Mouse (Mus musculus) heart, adult 18-20 months (tissue): Measurements from ENCODE around the gene Dmrtc2. TPM values are rescaled to one million over a fixed set of nuclear protein-coding genes. Genes with fewer than 3 reads are reported as not detected.

Source experiments
- DNase-seq, 2 experiments: peaks; one replicate each; pipeline ENCODE4 v3.0.0; 2021 to 2022; ENCODE audit warnings: mixed read lengths in 1 of 2
- total RNA-seq, 2 experiments: library from RNA; stranded (reverse); gene quantifications; 2 replicates each; pipeline ENCODE4 v1.2.3; 2021

Gene Dmrtc2
- total RNA-seq, 2 experiments from 2014 or later: not detected

DNA sequence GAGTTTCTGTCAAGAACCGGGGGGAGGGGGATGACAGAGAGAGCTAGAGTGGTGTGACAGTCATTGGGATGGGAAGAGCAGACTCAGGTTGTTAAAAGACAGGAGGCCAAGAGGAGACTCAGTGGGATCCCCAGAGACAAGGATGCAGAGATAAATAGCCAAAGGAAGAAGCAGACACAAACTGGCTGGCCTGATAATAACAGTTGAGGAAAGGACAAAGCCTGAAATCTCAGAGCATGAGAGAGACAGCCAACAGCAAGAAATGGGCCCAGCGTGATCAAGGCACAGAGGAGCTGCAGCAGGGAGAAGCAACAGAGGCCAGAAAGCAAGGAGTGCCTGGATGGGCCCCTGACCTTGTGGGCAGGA, 32.4 kb downstream of the Dmrtc2 start:
- no peak for DNase-seq

DNA sequence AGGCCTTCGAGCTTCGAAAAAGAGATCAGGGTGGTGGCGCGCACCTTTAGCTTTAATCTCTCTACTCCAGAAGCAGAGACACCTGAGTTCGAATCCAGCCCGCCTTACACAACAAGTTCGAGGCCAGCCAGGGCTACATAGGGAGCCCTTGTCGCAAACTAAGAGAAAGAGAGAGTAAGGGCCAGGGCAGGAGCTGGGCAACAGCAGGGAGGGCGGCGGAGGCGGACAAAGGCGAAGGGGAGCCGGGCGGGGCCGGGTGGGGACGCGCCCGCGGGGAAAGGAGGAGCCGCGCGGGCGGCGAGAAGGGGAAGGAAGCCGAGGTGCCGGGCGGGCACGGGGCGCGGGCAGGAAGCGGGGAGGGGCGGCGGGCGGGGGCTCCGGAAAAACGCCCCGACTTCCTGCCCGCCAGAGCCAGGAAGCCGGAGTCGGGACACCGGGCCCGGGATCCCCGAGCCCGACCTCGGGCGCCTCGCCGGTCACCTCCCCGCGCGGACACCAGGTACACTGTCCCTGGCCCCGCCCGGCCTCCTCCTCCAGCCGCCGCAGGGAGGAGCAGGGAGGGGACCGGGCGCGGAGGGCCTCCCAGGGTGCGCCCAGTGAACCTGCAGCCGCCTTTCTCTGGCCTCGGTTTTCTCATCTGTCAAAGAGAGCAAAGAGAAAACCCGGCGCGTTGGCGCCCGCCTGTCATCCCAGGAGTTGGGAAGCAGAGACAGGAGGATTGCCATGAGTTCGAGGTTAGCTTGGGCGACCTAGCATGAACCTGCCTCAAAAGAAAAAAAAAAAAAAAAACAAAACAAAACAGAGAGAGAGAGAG, 33.0 kb downstream of the Dmrtc2 start, which contains the start of gene Arhgef1:
Arhgef1 (plus strand) TSS at position 283 of the 814 bp plus-strand sequence.
- DNase-seq: peak; percentile 75 to 84

GRCm38 (mm10) chr7:24903444-24903825, 33.6 kb downstream of the Dmrtc2 start:
- no peak for DNase-seq

DNA sequence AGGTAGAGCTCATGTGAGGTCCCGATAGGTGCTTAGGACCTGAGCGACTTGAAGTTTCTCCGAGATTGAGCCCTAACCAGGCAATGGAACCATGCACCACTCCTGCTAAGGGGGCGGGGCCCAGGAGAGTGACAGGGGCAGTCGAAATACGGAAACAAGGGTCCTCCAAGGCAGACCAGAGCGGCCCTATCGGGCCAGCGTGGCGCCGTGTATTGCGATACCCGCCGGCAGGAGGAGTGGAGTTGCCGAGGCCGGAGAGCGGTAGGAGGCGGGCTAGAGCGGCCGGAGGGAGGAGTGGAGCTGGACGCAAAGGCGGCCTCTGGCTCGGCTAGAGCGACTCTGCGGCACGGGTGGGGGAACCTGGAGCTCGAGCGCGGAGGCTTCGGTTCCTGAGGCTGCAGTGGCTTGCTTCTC, 34.2 kb downstream of the Dmrtc2 start:
- peak; percentile 97 to 99 for DNase-seq

DNA sequence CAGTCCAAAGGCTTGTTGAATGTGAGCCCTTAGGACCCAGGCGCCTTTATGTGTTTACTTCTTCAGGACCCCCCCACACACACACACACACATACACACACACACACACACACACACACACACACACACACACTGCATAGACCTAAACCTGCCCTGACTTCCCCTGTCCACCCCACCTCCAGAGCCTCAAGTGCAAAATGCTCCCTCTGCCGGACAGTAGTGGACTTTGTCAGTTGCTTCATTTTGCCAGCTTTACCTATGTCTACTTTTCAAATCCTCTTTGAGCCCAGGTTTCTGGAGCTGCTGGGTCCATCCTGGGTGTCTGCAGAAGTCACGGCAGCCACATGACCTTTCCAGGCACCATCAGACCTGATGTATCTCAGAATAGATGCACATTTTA, 35.1 kb downstream of the Dmrtc2 start:
- DNase-seq: peak; percentile 59 to 71

DNA sequence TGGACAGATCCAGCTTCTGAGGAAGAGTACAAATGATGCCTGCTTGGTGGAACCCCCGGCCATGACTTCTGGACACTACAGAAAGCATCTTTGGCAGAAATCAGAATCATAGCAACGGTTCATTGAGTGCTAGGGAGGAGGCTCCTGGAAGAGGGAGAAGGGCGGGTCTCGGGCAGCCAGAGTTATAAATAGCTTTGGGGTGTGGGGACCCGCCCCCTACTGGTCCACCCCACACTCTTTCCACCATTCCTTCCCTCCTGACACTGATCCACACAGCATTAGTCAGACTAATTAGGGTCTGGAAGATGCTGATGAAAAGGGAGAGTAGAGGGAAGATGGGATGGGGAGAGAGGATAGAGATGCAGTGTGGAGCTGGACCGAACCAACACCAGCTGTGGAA, 36.7 kb downstream of the Dmrtc2 start:
- no peak for DNase-seq

GRCm38 (mm10) chr7:24907211-24907748, 37.4 kb downstream of the Dmrtc2 start:
- DNase-seq: peak in 1 of 2 experiments; percentile 21

DNA sequence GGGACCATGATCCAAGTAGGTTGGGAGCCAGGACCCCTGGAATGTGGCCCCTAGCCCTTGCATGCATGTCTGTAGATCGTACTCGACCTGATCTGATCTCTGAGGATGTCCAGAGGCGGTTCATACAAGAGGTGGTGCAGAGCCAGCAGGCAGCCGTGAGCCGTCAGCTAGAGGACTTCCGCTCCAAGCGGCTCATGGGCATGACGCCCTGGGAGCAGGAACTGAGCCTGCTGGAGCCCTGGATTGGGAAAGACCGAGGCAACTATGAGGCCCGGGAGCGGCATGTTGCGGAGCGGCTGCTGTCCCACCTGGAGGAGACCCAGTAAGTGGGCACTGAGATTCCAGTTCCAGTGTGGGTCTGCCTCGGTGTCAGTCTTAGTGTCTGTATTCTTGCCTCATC, 42.6 kb downstream of the Dmrtc2 start:
- peak in 1 of 2 experiments; percentile 21 for DNase-seq

DNA sequence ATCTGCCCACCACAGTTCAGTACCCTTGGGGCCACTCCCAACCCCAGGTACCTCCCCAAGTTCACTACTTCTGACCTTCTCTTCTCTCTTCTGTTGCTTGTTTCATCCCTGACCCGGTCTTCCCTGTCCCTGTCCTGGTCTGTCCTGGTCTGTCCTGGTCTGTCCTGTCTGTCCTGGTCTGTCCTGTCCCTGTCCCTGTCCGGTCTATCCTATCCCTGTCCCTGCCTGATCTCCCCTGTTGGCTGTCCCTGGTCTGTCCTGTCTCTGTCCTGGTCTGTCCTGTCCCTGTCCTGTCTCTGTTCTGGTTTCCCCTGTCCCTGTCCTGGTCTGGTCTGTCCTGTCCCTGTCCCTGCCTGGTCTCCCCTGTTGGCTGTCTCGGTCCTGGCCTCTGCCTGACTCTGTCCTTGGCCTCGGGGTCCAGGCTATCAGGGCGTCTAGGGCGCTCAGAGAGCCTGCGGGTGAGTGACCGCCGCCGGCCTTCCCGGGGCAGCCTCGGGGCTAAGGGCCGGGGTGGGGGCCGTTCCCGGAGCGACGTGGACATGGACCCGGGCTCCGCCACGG, 49.0 kb downstream of the Dmrtc2 start:
- no peak for DNase-seq

DNA sequence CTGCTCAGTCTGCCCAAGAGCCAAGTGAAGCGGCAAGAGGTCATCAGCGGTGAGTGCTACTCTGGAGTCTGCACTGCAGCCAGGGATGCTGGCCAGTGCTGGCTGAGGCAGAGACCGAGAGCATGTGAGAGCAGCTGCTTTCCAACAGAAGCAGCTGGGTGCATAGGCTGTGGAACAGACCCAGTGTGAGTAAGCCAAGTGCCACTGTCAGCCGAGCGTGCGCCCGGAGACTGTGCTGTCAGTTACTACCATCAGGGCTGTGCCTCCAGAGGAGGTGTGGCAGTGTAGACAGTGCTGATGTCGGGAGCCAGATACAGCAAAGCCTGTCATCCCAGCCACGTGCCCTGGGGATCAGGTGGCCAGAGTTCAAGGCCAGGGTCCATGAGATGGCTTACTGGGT, 49.9 kb downstream of the Dmrtc2 start:
- DNase-seq: peak; percentile 73 to 87

Other genes starting within 250 kb of the Dmrtc2 start
- not detected for gene Lypd3, start 233.5 kb upstream of the Dmrtc2 start, total RNA-seq
- not detected for gene Tex101, start 193.4 kb upstream of the Dmrtc2 start, total RNA-seq
- gene BC049730, start 160.8 kb upstream of the Dmrtc2 start, total RNA-seq: not detected
- not detected for gene Gm4763, start 143.1 kb upstream of the Dmrtc2 start, total RNA-seq
- gene Cd177, start 109.7 kb upstream of the Dmrtc2 start, total RNA-seq: 1 to 10 TPM in 1 of 2 experiments, under 1 TPM in 1; 0.17 to 1.8 TPM
- gene Ceacam10, start 92.9 kb upstream of the Dmrtc2 start, total RNA-seq: not detected
- not detected for gene Gm9844, start 7.8 kb upstream of the Dmrtc2 start, total RNA-seq
- gene Lypd4, start 116 bp upstream of the Dmrtc2 start, total RNA-seq: not detected
- 100 to 1,000 TPM; 548 to 623 TPM for gene Rps19, start 14.3 kb downstream of the Dmrtc2 start, total RNA-seq
- 10 to 100 TPM in 1 of 2 experiments, 1 to 10 TPM in 1; 1.3 to 12.7 TPM for gene Cd79a, start 27.3 kb downstream of the Dmrtc2 start, total RNA-seq
- gene Arhgef1, start 32.9 kb downstream of the Dmrtc2 start, total RNA-seq: 10 to 100 TPM; 31.5 to 47.6 TPM
- not detected for gene Gm4881, start 74.4 kb downstream of the Dmrtc2 start, total RNA-seq
- 100 to 1,000 TPM; 337 to 347 TPM for gene Rabac1, start 102.7 kb downstream of the Dmrtc2 start, total RNA-seq
- gene Atp1a3, start 135.9 kb downstream of the Dmrtc2 start, total RNA-seq: 1 to 10 TPM in 1 of 2 experiments, under 1 TPM in 1; 0.77 to 1.4 TPM
- 1 to 10 TPM; 3.9 to 4.4 TPM for gene Grik5, start 202.3 kb downstream of the Dmrtc2 start, total RNA-seq
- gene Zfp574, start 202.5 kb downstream of the Dmrtc2 start, total RNA-seq: 1 to 10 TPM; 8.3 to 9.9 TPM